ENCODE assay signal across 33 mouse cellular contexts in genomic region chr9:38328760-38329159, GRCm38 (mm10). TPM values are rescaled to one million over a fixed set of nuclear protein-coding genes. Genes with fewer than 3 reads are reported as not detected.
"Had no signal": no experiment of that assay in that cellular context is flagged by ENCODE, and none has a peak within 500 bp of the region (broad histone marks: within the 10 kb centered on the region; RNA-seq: fewer than 3 reads in every experiment).

Gene Olfr25 (plus strand): TSS chr9:38329060.

- H3K4me2 ChIP-seq: embryonic facial prominence, embryonic 12.5 days; embryonic facial prominence, embryonic 13.5 days; embryonic facial prominence, embryonic 15.5 days; forebrain, embryonic 12.5 days; forebrain, embryonic 13.5 days; forebrain, embryonic 15.5 days had no signal

- H3K9ac ChIP-seq: embryonic facial prominence, embryonic 12.5 days; embryonic facial prominence, embryonic 13.5 days; embryonic facial prominence, embryonic 15.5 days; forebrain, embryonic 12.5 days; forebrain, embryonic 13.5 days; forebrain, embryonic 15.5 days; forebrain, postnatal 0 days had no signal

- H3K4me1 ChIP-seq: embryonic facial prominence, embryonic 10.5 days; embryonic facial prominence, embryonic 12.5 days; embryonic facial prominence, embryonic 13.5 days; embryonic facial prominence, embryonic 15.5 days; forebrain, embryonic 10.5 days; forebrain, embryonic 12.5 days; forebrain, embryonic 13.5 days; forebrain, embryonic 15.5 days had no signal

- H3K4me3 ChIP-seq: embryonic facial prominence, embryonic 10.5 days; embryonic facial prominence, embryonic 12.5 days; embryonic facial prominence, embryonic 13.5 days; embryonic facial prominence, embryonic 15.5 days; erythroblast, embryonic 14.5 days; forebrain, embryonic 10.5 days; forebrain, embryonic 12.5 days; forebrain, embryonic 13.5 days; forebrain, embryonic 15.5 days; gastrocnemius, adult 2 months; heart, adult 2 months had no signal

- H3K36me3 ChIP-seq: embryonic facial prominence, embryonic 10.5 days; embryonic facial prominence, embryonic 12.5 days; embryonic facial prominence, embryonic 13.5 days; embryonic facial prominence, embryonic 15.5 days; forebrain, embryonic 10.5 days; forebrain, embryonic 12.5 days; forebrain, embryonic 15.5 days had no signal

- DNase-seq: cerebellum, adult 9-10 months; cerebellum, adult 9-11 months; cerebellum, postnatal 10 days; cerebellum, postnatal 14 days; cerebellum, postnatal 25 days; cerebellum, postnatal 36 days; embryo, embryonic 11 days; forebrain, postnatal 0 days; gastrocnemius, adult 2 months; gastrocnemius, postnatal 10 days; gastrocnemius, postnatal 14 days; gastrocnemius, postnatal 25 days; gastrocnemius, postnatal 36 days; heart, adult 11 months; heart, adult 18-20 months; heart, adult 2 months had no signal

- H3K9me3 ChIP-seq: embryonic facial prominence, embryonic 10.5 days; embryonic facial prominence, embryonic 12.5 days; embryonic facial prominence, embryonic 13.5 days; embryonic facial prominence, embryonic 15.5 days; forebrain, embryonic 10.5 days; forebrain, embryonic 12.5 days; forebrain, embryonic 13.5 days; forebrain, embryonic 15.5 days had no signal

- H3K27ac ChIP-seq: embryonic facial prominence, embryonic 10.5 days; embryonic facial prominence, embryonic 12.5 days; embryonic facial prominence, embryonic 13.5 days; embryonic facial prominence, embryonic 15.5 days; forebrain, embryonic 10.5 days; forebrain, embryonic 12.5 days; forebrain, embryonic 13.5 days; forebrain, embryonic 15.5 days; gastrocnemius, adult 2 months; heart, adult 2 months had no signal

- ATAC-seq: forebrain, embryonic 13.5 days; forebrain, embryonic 14.5 days; forebrain, embryonic 15.5 days; forebrain, embryonic 16.5 days; forebrain, postnatal 0 days had no signal

- H3K27me3 ChIP-seq: embryonic facial prominence, embryonic 12.5 days; embryonic facial prominence, embryonic 13.5 days; embryonic facial prominence, embryonic 15.5 days; forebrain, embryonic 12.5 days; forebrain, embryonic 13.5 days; forebrain, embryonic 15.5 days had no signal

RNA-seq across cellular contexts. Expression of gene Olfr25, which starts in this region (rescaled TPM):
- polyA plus RNA-seq: cortical plate, adult 2 months; embryonic facial prominence, embryonic 10.5 days; embryonic facial prominence, embryonic 11.5 days; embryonic facial prominence, embryonic 12.5 days; embryonic facial prominence, embryonic 13.5 days; embryonic facial prominence, embryonic 14.5 days; erythroblast, embryonic 14.5 days; forebrain, embryonic 10.5 days; forebrain, embryonic 11.5 days; forebrain, embryonic 12.5 days; forebrain, embryonic 13.5 days; forebrain, embryonic 14.5 days; forebrain, embryonic 15.5 days; forebrain, embryonic 16.5 days; forebrain, postnatal 0 days; frontal cortex, adult 2 months; gonadal fat pad, adult 2 months; heart, adult 2 months had no signal
